Mouse (Mus musculus): ENCODE results near the gene Pnldc1.

DNA sequence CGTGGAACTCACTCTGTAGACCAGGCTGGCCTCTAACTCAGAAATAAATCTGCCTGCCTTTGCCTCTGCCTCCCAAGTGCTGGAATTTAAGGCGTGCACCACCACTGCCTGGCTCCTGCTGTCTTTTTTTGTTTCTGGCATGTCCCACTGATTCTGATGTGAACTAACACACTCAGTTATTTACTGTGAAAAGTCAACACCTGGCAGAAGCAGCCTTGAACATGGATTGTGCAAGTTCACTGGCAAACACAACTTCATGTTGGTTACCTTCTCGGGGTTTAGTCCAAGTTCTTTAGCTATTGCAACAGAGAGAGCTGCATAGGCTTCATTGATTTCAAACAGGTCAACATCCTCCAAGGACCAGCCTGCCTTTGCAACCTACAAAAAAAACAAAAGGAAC, 15.0 kb upstream of the Pnldc1 start:
- TF ChIP-seq CTCF (IDR thresholded peaks at IDR 0.05; ENCODE audit: borderline replicate concordance, insufficient read depth, low read depth, low read length) (no peak), POLR2A (IDR thresholded peaks at IDR 0.05; ENCODE audit: borderline replicate concordance, insufficient read depth, low read length) (no peak)
